In the genomic region with DNA sequence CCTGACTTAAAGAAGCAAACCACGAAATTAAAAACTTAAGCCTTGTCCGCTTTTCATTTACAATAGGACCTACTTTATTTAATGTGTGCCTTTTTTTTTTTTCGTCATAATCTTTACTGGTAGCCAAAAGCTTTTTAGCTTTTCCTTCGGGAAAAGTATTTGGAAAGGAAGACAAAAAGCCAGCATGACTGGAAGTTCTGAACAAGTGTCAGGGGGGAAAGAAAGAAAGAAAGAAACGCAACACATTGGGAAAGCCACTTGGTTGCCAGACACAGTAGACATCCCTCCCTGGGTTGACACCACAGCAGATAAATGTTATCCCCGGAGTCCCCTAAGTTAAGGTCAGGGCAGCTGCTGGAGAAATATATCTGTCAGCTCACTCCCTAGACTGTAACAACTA, we compare ENCODE assay signal across 8 mouse cellular contexts. TPM values are rescaled to one million over a fixed set of nuclear protein-coding genes. Genes with fewer than 3 reads are reported as not detected.
DNase-seq lines count a peak whose midpoint lies in the region; ATAC-seq and TF ChIP-seq lines count a peak whose summit lies in the region.

No protein-coding gene starts in this region.

- TF ChIP-seq CTCF in gastrocnemius, adult 2 months (IDR thresholded peaks at IDR 0.05), result no peak

- intact Hi-C loops in gastrocnemius, adult 2 months (cut with DNase I), result loop anchor here (2.0 kb wide), 2 partner anchors 91 to 205 kb away; no protein-coding TSS in a partner anchor
- intact Hi-C loops in gastrocnemius, postnatal 14 days (cut with DNase I; ENCODE audit: low total_unique reads), result no loop called here

- peaks cover 20% of the 10 kb centered on the region for H3K4me1 ChIP-seq in neural tube, embryonic 12.5 days
- H3K4me1 ChIP-seq in liver, embryonic 11.5 days (replicated peaks; ENCODE audit: control insufficient read depth, insufficient read depth, low read length), result peaks cover 10% of the 10 kb centered on the region
- peaks cover 28% of the 10 kb centered on the region for H3K4me1 ChIP-seq in stomach, embryonic 16.5 days (ENCODE audit: control insufficient read depth, insufficient read depth, low read length)

- H3K36me3 ChIP-seq in neural tube, embryonic 12.5 days, result no peaks in the 10 kb centered on the region
- peaks cover 3% of the 10 kb centered on the region; the same call in 1 of the 2 replicates for H3K36me3 ChIP-seq in liver, embryonic 11.5 days (ENCODE audit: control insufficient read depth, insufficient read depth, low read length)
- no peaks in the 10 kb centered on the region; the same call in 1 of the 2 replicates for H3K36me3 ChIP-seq in stomach, embryonic 16.5 days (ENCODE audit: control insufficient read depth, insufficient read depth, low read length)

- ATAC-seq in neural tube, embryonic 12.5 days (ENCODE audit: low FRiP score, low read depth), result no peak
- ATAC-seq in liver, embryonic 11.5 days (replicated peaks; ENCODE audit: low FRiP score), result no peak
- ATAC-seq in stomach, embryonic 16.5 days (ENCODE audit: insufficient read depth, low FRiP score), result no peak

- no peaks in the 10 kb centered on the region for H3K9me3 ChIP-seq in neural tube, embryonic 12.5 days
- H3K9me3 ChIP-seq in liver, embryonic 11.5 days (ENCODE audit: control insufficient read depth, low read length), result no peaks in the 10 kb centered on the region
- H3K9me3 ChIP-seq in stomach, embryonic 16.5 days (replicated peaks; ENCODE audit: control insufficient read depth, low read length), result no peaks in the 10 kb centered on the region

- peak; percentile 28 for DNase-seq in gastrocnemius, adult 2 months
- DNase-seq in gastrocnemius, postnatal 14 days, result no peak
- no peak for DNase-seq in neural tube, embryonic 10.5 days (ENCODE audit: extremely low spot score, low spot score)
- no peak for DNase-seq in liver, embryonic 11.5 days (ENCODE audit: low spot score)
- no peak for DNase-seq in right cerebral cortex, postnatal 10 days (ENCODE audit: low spot score in 2 of 2)
- no peak for DNase-seq in adrenal gland, postnatal 4 days (ENCODE audit: low spot score in 2 of 2)

- peak overlapping the region; percentile 99 for H3K4me2 ChIP-seq in neural tube, embryonic 12.5 days (replicated peaks)
- H3K4me2 ChIP-seq in liver, embryonic 11.5 days, result peak overlapping the region; percentile 89
- H3K4me2 ChIP-seq in stomach, embryonic 16.5 days (ENCODE audit: low read depth, low read length), result peak overlapping the region; percentile 86

- H3K9ac ChIP-seq in neural tube, embryonic 12.5 days, result no peak overlapping the region
- H3K9ac ChIP-seq in liver, embryonic 11.5 days (ENCODE audit: low read depth, low read length), result no peak overlapping the region
- peak overlapping the region; percentile 88 for H3K9ac ChIP-seq in stomach, embryonic 16.5 days (ENCODE audit: low read length)

- H3K27ac ChIP-seq in gastrocnemius, adult 2 months, result peak overlapping the region; percentile 100
- no peak overlapping the region for H3K27ac ChIP-seq in neural tube, embryonic 12.5 days
- no peak overlapping the region for H3K27ac ChIP-seq in liver, embryonic 11.5 days (ENCODE audit: low read depth, low read length)
- peak overlapping the region; percentile 100; the same call in 1 of the 2 replicates for H3K27ac ChIP-seq in stomach, embryonic 16.5 days (ENCODE audit: low read length)

- peak overlapping the region; percentile 88 for H3K4me3 ChIP-seq in gastrocnemius, adult 2 months
- no peak overlapping the region for H3K4me3 ChIP-seq in neural tube, embryonic 12.5 days
- H3K4me3 ChIP-seq in liver, embryonic 11.5 days (ENCODE audit: low read depth, low read length), result peak overlapping the region; percentile 59
- peak overlapping the region; percentile 78 for H3K4me3 ChIP-seq in stomach, embryonic 16.5 days (replicated peaks; ENCODE audit: low read length)

- peaks cover 11% of the 10 kb centered on the region for H3K27me3 ChIP-seq in neural tube, embryonic 12.5 days (replicated peaks)
- peaks cover 48% of the 10 kb centered on the region for H3K27me3 ChIP-seq in liver, embryonic 11.5 days (replicated peaks; ENCODE audit: control insufficient read depth, insufficient read depth, low read length)
- H3K27me3 ChIP-seq in stomach, embryonic 16.5 days (ENCODE audit: control insufficient read depth, insufficient read depth, low read length), result no peaks in the 10 kb centered on the region

- 60% methylated on average over 6 of the region's 6 CpGs for WGBS in neural tube, embryonic 12.5 days
- 46% methylated on average over 6 of the region's 6 CpGs for WGBS in liver, embryonic 11.5 days
- WGBS in stomach, embryonic 16.5 days, result 49% methylated on average over 6 of the region's 6 CpGs

RNA-seq across cellular contexts. Expression of gene Bhlhe40, which starts 1.5 kb away (rescaled TPM):
- 100 to 1,000 TPM in 1 of 2 experiments, 10 to 100 TPM in 1; 70.0 to 124 TPM for total RNA-seq in gastrocnemius, adult 2 months (2021)
- total RNA-seq in gastrocnemius, postnatal 14 days (2021), result 10 to 100 TPM; 30.2 to 51.0 TPM
- polyA plus RNA-seq in neural tube, embryonic 12.5 days (2016; fragmentation: Nextera tagmentation; extraction: Ambion mirVana), result 3.8 and 4.4 TPM in 2 replicates
- 8.3 and 8.9 TPM in 2 replicates for polyA plus RNA-seq in liver, embryonic 11.5 days (2014; fragmentation: Nextera tagmentation; extraction: Ambion mirVana)
- 39.6 and 47.5 TPM in 2 replicates for polyA plus RNA-seq in stomach, embryonic 16.5 days (2015; fragmentation: Nextera tagmentation; extraction: Ambion mirVana)
- total RNA-seq in adrenal gland, postnatal 4 days (2021), result 10 to 100 TPM; 44.4 to 48.6 TPM

Comparison
In these comparisons a context has a peak if more than half of its experiments do, and no peak if none do; other contexts are left out.
1. H3K27ac ChIP-seq: peak in gastrocnemius, adult 2 months (single experiment) and stomach, embryonic 16.5 days (single experiment); none in neural tube, embryonic 12.5 days (single experiment) and liver, embryonic 11.5 days (single experiment).
2. Peak in every context shown above with its lines, with median percentiles within 50 percentile points of each other: H3K4me2 ChIP-seq.